Mouse (Mus musculus) heart, embryonic 10.5 days (tissue): ENCODE data around the gene Vmn1r230. TPM values are rescaled to one million over a fixed set of nuclear protein-coding genes. Genes with fewer than 3 reads are reported as not detected.

Experiments
- DNase-seq: peaks from one replicate; pipeline ENCODE4 v3.0.0-alpha.2; 2017; ENCODE audit warnings: low spot score
- H3K27ac ChIP-seq: fragments of 300-500 bp; sonication (generic); 2 replicates; pipeline ENCODE4 v1.5.1; 2016; ENCODE audit warnings: mild to moderate bottlenecking
- H3K27me3 ChIP-seq: fragments of 300-500 bp; sonication (generic); 2 replicates; pipeline ENCODE4 v1.6.1; 2016; ENCODE audit warnings: mild to moderate bottlenecking; ENCODE audit not compliant: poor library complexity, insufficient read depth, severe bottlenecking
- H3K36me3 ChIP-seq: fragments of 300-500 bp; sonication (generic); 2 replicates; pipeline ENCODE4 v1.6.1; 2016; ENCODE audit warnings: mild to moderate bottlenecking, moderate library complexity
- H3K4me1 ChIP-seq: fragments of 300-500 bp; sonication (generic); 2 replicates; pipeline ENCODE4 v1.6.1; 2016; ENCODE audit warnings: mild to moderate bottlenecking
- H3K4me3 ChIP-seq: fragments of 300-500 bp; sonication (generic); 2 replicates; pipeline ENCODE4 v1.5.1; 2016; ENCODE audit warnings: mild to moderate bottlenecking, moderate library complexity
- H3K9me3 ChIP-seq: fragments of 300-500 bp; sonication (generic); 2 replicates; pipeline ENCODE4 v1.6.1; 2016; ENCODE audit warnings: mild to moderate bottlenecking, moderate library complexity
- WGBS: fragments of 180-500 bp; shearing (Covaris S2); methylation state at CpG from one replicate; pipeline ENCODE4 v1.1.7; 2016; 5-methylcytosine and 5-hydroxymethylcytosine counted together
- polyA plus RNA-seq: library from polyadenylated mRNA; unstranded; fragments of >200 nt; fragmentation: Nextera tagmentation; extraction: Ambion mirVana; gene quantifications from 2 replicates; pipeline ENCODE4 v1.2.1, GENCODE M21; 2016

Vmn1r230 gene
- not detected in 2 replicates for polyA plus RNA-seq

- Histone ChIP-seq H3K36me3 (no peaks in the 10 kb centered on the region), H3K27ac (no peak within 1 kb of the TSS), H3K4me3 (no peak within 1 kb of the TSS), H3K27me3 (no peaks in the 10 kb centered on the region), H3K4me1 (no peaks in the 10 kb centered on the region), H3K9me3 (no peaks in the 10 kb centered on the region)
- DNase-seq, result no peak
- WGBS, result 20% methylated on average over 1 of the region's 1 CpGs
Observed at GRCm38 (mm10) chr17:20840144-20840543, at the start of gene Vmn1r230. Gene Vmn1r230, plus strand, starts transcription at chr17:20840444.

GRCm38 (mm10) chr17:20811255-20811654 is 29.0 kb upstream of the Vmn1r230 start, which contains the start of gene Vmn1r229:
Gene Vmn1r229, plus strand, starts transcription at chr17:20811555.
- 51% methylated on average over 1 of the region's 1 CpGs for WGBS
- H3K4me3 ChIP-seq, result no peak within 1 kb of the TSS
- no peak within 1 kb of the TSS for H3K27ac ChIP-seq
- DNase-seq, result no peak
- H3K27me3 ChIP-seq, result no peaks in the 10 kb centered on the region
- H3K9me3 ChIP-seq, result no peaks in the 10 kb centered on the region
- no peaks in the 10 kb centered on the region for H3K36me3 ChIP-seq
- H3K4me1 ChIP-seq, result no peaks in the 10 kb centered on the region

Other genes with a start within 250 kb of the Vmn1r230 start
- gene Vmn2r110, start 244.0 kb upstream of the Vmn1r230 start, polyA plus RNA-seq, result 0.02 and 0.03 TPM in 2 replicates
- gene Fpr-rs3, start 215.6 kb upstream of the Vmn1r230 start, polyA plus RNA-seq, result not detected in 2 replicates
- not detected in 2 replicates for gene Vmn1r226, start 157.6 kb upstream of the Vmn1r230 start, polyA plus RNA-seq
- gene Vmn1r227, start 110.6 kb upstream of the Vmn1r230 start, polyA plus RNA-seq, result not detected in 2 replicates
- not detected in 2 replicates for gene Vmn1r228, start 54.3 kb upstream of the Vmn1r230 start, polyA plus RNA-seq
- 0.02 TPM in 1 of 2 replicates, not detected in the other for gene Vmn1r229, start 28.9 kb upstream of the Vmn1r230 start, polyA plus RNA-seq
- gene Vmn1r231, start 64.6 kb downstream of the Vmn1r230 start, polyA plus RNA-seq, result not detected in 2 replicates
- gene Vmn1r232, start 79.3 kb downstream of the Vmn1r230 start, polyA plus RNA-seq, result not detected in 2 replicates
- 407 and 413 TPM in 2 replicates for gene Ppp2r1a, start 104.9 kb downstream of the Vmn1r230 start, polyA plus RNA-seq
- gene Vmn1r233, start 156.0 kb downstream of the Vmn1r230 start, polyA plus RNA-seq, result not detected in 2 replicates
- gene Zfp160, start 168.5 kb downstream of the Vmn1r230 start, polyA plus RNA-seq, result 10.1 TPM in 2 replicates